Mouse (Mus musculus) limb, embryonic 15.5 days (tissue): Measurements from ENCODE around the gene Ankrd6. TPM values are rescaled to one million over a fixed set of nuclear protein-coding genes. Genes with fewer than 3 reads are reported as not detected.

Experiments used
- ATAC-seq: fragments of 200-750 bp; cut with Nextera tagmentation; 2 replicates; pipeline ENCODE4 v1.8.0; 2017; ENCODE audit warnings: low read depth, moderate TSS enrichment; ENCODE audit not compliant: insufficient number of reproducible peaks, low FRiP score, low TSS enrichment
- H3K27ac ChIP-seq: fragments of 300-500 bp; sonication (generic); 2 replicates; pipeline ENCODE4 v1.5.1; 2015; ENCODE audit warnings: moderate library complexity, mild to moderate bottlenecking, inconsistent platforms
- H3K27me3 ChIP-seq: fragments of 300-500 bp; sonication (generic); 2 replicates; pipeline ENCODE4 v1.6.1; 2015; ENCODE audit warnings: inconsistent platforms
- H3K36me3 ChIP-seq: fragments of 300-500 bp; sonication (generic); 2 replicates; pipeline ENCODE4 v1.6.1; 2015; ENCODE audit warnings: inconsistent platforms
- H3K4me1 ChIP-seq: fragments of 300-500 bp; sonication (generic); 2 replicates; pipeline ENCODE4 v1.6.1; 2015; ENCODE audit warnings: inconsistent platforms
- H3K4me2 ChIP-seq: fragments of 300-500 bp; sonication (generic); 2 replicates; pipeline ENCODE4 v1.6.1; 2015; ENCODE audit warnings: mild to moderate bottlenecking, inconsistent platforms
- H3K4me3 ChIP-seq: fragments of 300-500 bp; sonication (generic); 2 replicates; pipeline ENCODE4 v1.5.1; 2015; ENCODE audit warnings: mild to moderate bottlenecking, inconsistent platforms
- H3K9ac ChIP-seq: fragments of 300-500 bp; sonication (generic); 2 replicates; pipeline ENCODE4 v1.6.1; 2015; ENCODE audit warnings: inconsistent platforms
- H3K9me3 ChIP-seq: fragments of 300-500 bp; sonication (generic); 2 replicates; pipeline ENCODE4 v1.6.1; 2016; ENCODE audit warnings: inconsistent platforms
- WGBS: fragments of 180-500 bp; shearing (Covaris S2); methylation state at CpG from one replicate; pipeline ENCODE4 v1.1.7; 2015; 5-methylcytosine and 5-hydroxymethylcytosine counted together
- polyA plus RNA-seq: library from polyadenylated mRNA; unstranded; fragments of >200 nt; fragmentation: Nextera tagmentation; extraction: Ambion mirVana; gene quantifications from 2 replicates; pipeline ENCODE4 v1.2.1, GENCODE M21; 2015

Ankrd6 gene
- polyA plus RNA-seq, 1 experiment from 2014 or later: 10.5 TPM

GRCm38 (mm10) chr4:32947631-32948030, 3.0 kb downstream of the Ankrd6 start:
- no peak overlapping the region for H3K9ac ChIP-seq
- peaks cover 10% of the 10 kb centered on the region for H3K4me1 ChIP-seq
- no peaks in the 10 kb centered on the region for H3K9me3 ChIP-seq
- no peak overlapping the region for H3K4me2 ChIP-seq
- peaks cover 7% of the 10 kb centered on the region; the same call in 1 of the 2 replicates for H3K27me3 ChIP-seq
- no peak for ATAC-seq
- 42% methylated on average over 4 of the region's 4 CpGs for WGBS
- no peak overlapping the region for H3K4me3 ChIP-seq
- no peaks in the 10 kb centered on the region for H3K36me3 ChIP-seq
- H3K27ac ChIP-seq: no peak overlapping the region

- Histone ChIP-seq H3K4me1 (peaks cover 4% of the 10 kb centered on the region; the same call in 1 of the 2 replicates), H3K27ac (no peak overlapping the region), H3K36me3 (no peaks in the 10 kb centered on the region), H3K4me2 (no peak overlapping the region), H3K9ac (no peak overlapping the region), H3K27me3 (no peaks in the 10 kb centered on the region), H3K4me3 (no peak overlapping the region), H3K9me3 (no peaks in the 10 kb centered on the region)
- ATAC-seq: no peak
- WGBS: 77% methylated on average over 4 of the region's 4 CpGs
Observed at GRCm38 (mm10) chr4:32940984-32941383, 9.7 kb downstream of the Ankrd6 start.

- Histone ChIP-seq H3K36me3 (no peaks in the 10 kb centered on the region), H3K27me3 (no peaks in the 10 kb centered on the region), H3K9me3 (no peaks in the 10 kb centered on the region), H3K9ac (no peak overlapping the region), H3K4me2 (no peak overlapping the region), H3K4me1 (peaks cover 4% of the 10 kb centered on the region; the same call in 1 of the 2 replicates), H3K4me3 (no peak overlapping the region), H3K27ac (no peak overlapping the region)
- ATAC-seq: no peak
- 42% methylated on average over 5 of the region's 5 CpGs for WGBS
Observed at GRCm38 (mm10) chr4:32939964-32940363, 10.7 kb downstream of the Ankrd6 start.

GRCm38 (mm10) chr4:32939521-32939920, 11.1 kb downstream of the Ankrd6 start:
- Histone ChIP-seq H3K9ac (no peak overlapping the region), H3K27ac (no peak overlapping the region), H3K4me2 (no peak overlapping the region), H3K9me3 (no peaks in the 10 kb centered on the region), H3K27me3 (no peaks in the 10 kb centered on the region), H3K4me3 (no peak overlapping the region), H3K36me3 (no peaks in the 10 kb centered on the region), H3K4me1 (peaks cover 4% of the 10 kb centered on the region; the same call in 1 of the 2 replicates)
- no peak for ATAC-seq
- WGBS: 40% methylated on average over 4 of the region's 4 CpGs

- 34% methylated on average over 9 of the region's 9 CpGs for WGBS
- no peak overlapping the region for H3K4me2 ChIP-seq
Observed at GRCm38 (mm10) chr4:32936762-32937341, 13.8 kb downstream of the Ankrd6 start.

GRCm38 (mm10) chr4:32932056-32932455, 18.6 kb downstream of the Ankrd6 start:
- no peak overlapping the region for H3K4me2 ChIP-seq
- WGBS: 62% methylated on average over 9 of the region's 9 CpGs
- H3K27me3 ChIP-seq: no peaks in the 10 kb centered on the region
- H3K9ac ChIP-seq: no peak overlapping the region
- no peaks in the 10 kb centered on the region for H3K9me3 ChIP-seq
- H3K4me1 ChIP-seq: peaks cover 4% of the 10 kb centered on the region; the same call in 1 of the 2 replicates
- ATAC-seq: no peak
- H3K27ac ChIP-seq: no peak overlapping the region
- H3K36me3 ChIP-seq: no peaks in the 10 kb centered on the region
- H3K4me3 ChIP-seq: no peak overlapping the region

More at GRCm38 (mm10) chr4:32936762-32937341, 13.8 kb downstream of the Ankrd6 start:
- no peak overlapping the region for H3K9ac ChIP-seq
- ATAC-seq: no peak
- H3K4me1 ChIP-seq: peaks cover 4% of the 10 kb centered on the region; the same call in 1 of the 2 replicates
- H3K4me3 ChIP-seq: no peak overlapping the region
- no peaks in the 10 kb centered on the region for H3K27me3 ChIP-seq
- H3K9me3 ChIP-seq: no peaks in the 10 kb centered on the region
- H3K27ac ChIP-seq: peak overlapping the region; percentile 47; the same call in 1 of the 2 replicates
- no peaks in the 10 kb centered on the region for H3K36me3 ChIP-seq

GRCm38 (mm10) chr4:32929750-32930149, 20.9 kb downstream of the Ankrd6 start:
- no peak for ATAC-seq
- Histone ChIP-seq H3K9me3 (no peaks in the 10 kb centered on the region), H3K36me3 (no peaks in the 10 kb centered on the region), H3K4me2 (no peak overlapping the region), H3K9ac (no peak overlapping the region), H3K4me1 (no peaks in the 10 kb centered on the region), H3K27ac (no peak overlapping the region), H3K27me3 (no peaks in the 10 kb centered on the region), H3K4me3 (no peak overlapping the region)
- WGBS: 96% methylated on average over 5 of the region's 5 CpGs

GRCm38 (mm10) chr4:32928692-32929448, 21.8 kb downstream of the Ankrd6 start:
- no peak overlapping the region for H3K4me2 ChIP-seq
- no peak for ATAC-seq
- no peak overlapping the region for H3K9ac ChIP-seq
- no peaks in the 10 kb centered on the region for H3K36me3 ChIP-seq
- no peak overlapping the region for H3K27ac ChIP-seq
- 88% methylated on average over 13 of the region's 13 CpGs for WGBS
- H3K4me1 ChIP-seq: peaks cover 2% of the 10 kb centered on the region
- H3K4me3 ChIP-seq: no peak overlapping the region
- no peaks in the 10 kb centered on the region for H3K9me3 ChIP-seq
- H3K27me3 ChIP-seq: no peaks in the 10 kb centered on the region

GRCm38 (mm10) chr4:32923891-32924294, 26.7 kb downstream of the Ankrd6 start:
- H3K9ac ChIP-seq: no peak overlapping the region
- no peaks in the 10 kb centered on the region for H3K9me3 ChIP-seq
- H3K4me1 ChIP-seq: peaks cover 4% of the 10 kb centered on the region
- no peak overlapping the region for H3K4me3 ChIP-seq
- H3K36me3 ChIP-seq: no peaks in the 10 kb centered on the region
- no peak overlapping the region for H3K27ac ChIP-seq
- no peaks in the 10 kb centered on the region for H3K27me3 ChIP-seq
- H3K4me2 ChIP-seq: no peak overlapping the region
- ATAC-seq: no peak
- WGBS: 53% methylated on average over 9 of the region's 9 CpGs

- Histone ChIP-seq H3K27ac (no peak overlapping the region), H3K4me1 (peaks cover 4% of the 10 kb centered on the region), H3K27me3 (no peaks in the 10 kb centered on the region), H3K9ac (no peak overlapping the region), H3K4me3 (no peak overlapping the region), H3K4me2 (no peak overlapping the region), H3K9me3 (no peaks in the 10 kb centered on the region), H3K36me3 (no peaks in the 10 kb centered on the region)
- 16% methylated on average over 10 of the region's 10 CpGs for WGBS
- ATAC-seq: no peak
Observed at GRCm38 (mm10) chr4:32923436-32923835, 27.2 kb downstream of the Ankrd6 start.

GRCm38 (mm10) chr4:32922871-32923270, 27.8 kb downstream of the Ankrd6 start:
- WGBS: 96% methylated on average over 1 of the region's 1 CpGs
- peaks cover 4% of the 10 kb centered on the region for H3K4me1 ChIP-seq

GRCm38 (mm10) chr4:32920863-32921262, 29.8 kb downstream of the Ankrd6 start:
- no peaks in the 10 kb centered on the region for H3K27me3 ChIP-seq
- H3K27ac ChIP-seq: no peak overlapping the region
- no peak overlapping the region for H3K4me2 ChIP-seq
- H3K4me1 ChIP-seq: peaks cover 4% of the 10 kb centered on the region
- no peaks in the 10 kb centered on the region for H3K36me3 ChIP-seq
- 70% methylated on average over 7 of the region's 7 CpGs for WGBS
- no peaks in the 10 kb centered on the region for H3K9me3 ChIP-seq
- H3K9ac ChIP-seq: no peak overlapping the region
- no peak for ATAC-seq
- H3K4me3 ChIP-seq: no peak overlapping the region

More at GRCm38 (mm10) chr4:32922871-32923270, 27.8 kb downstream of the Ankrd6 start:
- Histone ChIP-seq H3K9ac (no peak overlapping the region), H3K4me3 (no peak overlapping the region), H3K4me2 (no peak overlapping the region), H3K36me3 (no peaks in the 10 kb centered on the region), H3K27ac (no peak overlapping the region), H3K27me3 (no peaks in the 10 kb centered on the region), H3K9me3 (no peaks in the 10 kb centered on the region)
- no peak for ATAC-seq
